Mouse (Mus musculus) gastrocnemius, adult 18-20 months (tissue): ENCODE data around the gene Olfr433. TPM values are rescaled to one million over a fixed set of nuclear protein-coding genes. Genes with fewer than 3 reads are reported as not detected.
"Not testable (repeated sequence)": the region's sequence is repeated elsewhere in the genome, so short reads cannot be mapped to it uniquely, and the experiment has no call there.

Experiments used
- DNase-seq: peaks from one replicate; pipeline ENCODE4 v3.0.0; 2021; ENCODE audit warnings: low spot score
- long read RNA-seq, 2 experiments: library from polyadenylated mRNA; stranded (forward); transcript quantifications; one replicate each; pipeline ENCODE4 v2.0.0; 2021
- total RNA-seq, 2 experiments: library from RNA; stranded (reverse); gene quantifications; 2 replicates each; pipeline ENCODE4 v1.2.3; 2021

Olfr433 gene
- total RNA-seq = not detected
- long read RNA-seq, experiment 1 = 0 reads
- long read RNA-seq, experiment 2 = 0 reads

GRCm38 (mm10) chr1:174040523-174041177, at the start of gene Olfr433:
Gene Olfr433, plus strand, starts transcription at chr1:174040705.
- peak; percentile 73 for DNase-seq

- no peak for DNase-seq
These were observed 45.5 kb upstream of the Olfr433 start for GRCm38 (mm10) chr1:173995003-173995402.

- DNase-seq = not testable (repeated sequence)
These were observed 36.0 kb upstream of the Olfr433 start for GRCm38 (mm10) chr1:174004352-174005109.

DNA sequence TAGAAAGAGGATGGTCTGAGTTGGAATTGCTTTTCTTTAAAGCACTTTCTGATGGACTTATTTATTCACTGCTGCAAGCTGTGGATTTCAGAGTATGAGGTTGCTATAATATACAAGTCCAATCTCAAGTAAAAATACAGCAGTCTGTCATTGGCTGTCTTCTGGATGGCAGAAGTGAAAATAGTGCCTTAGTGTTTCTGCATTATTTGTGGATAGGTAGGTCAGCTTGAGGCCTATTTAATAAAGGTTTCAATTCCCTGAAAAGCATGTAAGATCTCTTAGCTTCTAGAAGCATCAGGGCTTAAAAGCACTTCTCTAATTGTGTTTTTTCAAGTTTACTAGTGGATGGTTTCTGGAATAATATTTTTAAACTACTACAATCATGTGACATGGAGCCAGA, 33.5 kb upstream of the Olfr433 start:
- not testable (repeated sequence) for DNase-seq

GRCm38 (mm10) chr1:174031698-174032097, 8.8 kb upstream of the Olfr433 start, which contains the start of gene Ifi205:
Gene Ifi205, minus strand, starts transcription at chr1:174031810.
- DNase-seq = peak; percentile 68

- no peak for DNase-seq
These were observed 4.7 kb upstream of the Olfr433 start for GRCm38 (mm10) chr1:174035841-174036240.

- DNase-seq = peak; percentile 43
These were observed 2.0 kb upstream of the Olfr433 start for GRCm38 (mm10) chr1:174038480-174038879.

DNA sequence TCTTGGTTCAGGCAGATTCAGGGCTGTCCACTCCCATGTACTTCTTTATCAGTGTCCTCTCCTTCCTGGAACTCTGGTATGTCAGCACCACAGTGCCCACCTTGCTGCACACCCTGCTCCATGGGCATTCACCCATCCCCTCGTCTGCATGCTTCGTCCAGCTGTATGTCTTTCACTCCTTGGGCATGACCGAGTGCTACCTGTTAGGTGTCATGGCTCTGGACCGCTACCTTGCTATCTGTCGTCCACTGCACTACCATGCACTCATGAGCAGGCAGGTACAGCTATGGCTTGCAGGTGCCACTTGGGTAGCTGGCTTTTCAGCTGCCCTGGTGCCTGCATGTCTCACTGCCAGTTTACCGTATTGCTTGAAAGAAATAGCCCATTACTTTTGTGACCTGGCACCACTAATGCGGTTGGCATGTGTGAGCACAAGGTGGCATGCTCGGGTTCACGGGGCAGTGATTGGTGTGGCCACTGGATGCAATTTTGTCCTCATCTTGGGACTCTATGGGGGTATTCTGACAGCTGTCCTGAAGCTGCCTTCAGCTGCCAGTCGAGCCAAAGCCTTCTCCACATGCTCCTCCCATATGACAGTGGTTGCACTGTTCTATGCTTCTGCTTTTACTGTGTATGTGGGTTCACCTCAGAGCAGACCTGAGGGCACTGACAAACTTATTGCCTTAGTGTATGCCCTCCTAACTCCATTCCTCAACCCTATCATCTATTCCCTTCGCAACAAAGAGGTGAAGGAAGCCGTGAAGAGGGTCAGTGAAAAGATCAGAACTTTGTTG, 1.8 kb downstream of the Olfr433 start:
- not testable (repeated sequence) for DNase-seq

DNA sequence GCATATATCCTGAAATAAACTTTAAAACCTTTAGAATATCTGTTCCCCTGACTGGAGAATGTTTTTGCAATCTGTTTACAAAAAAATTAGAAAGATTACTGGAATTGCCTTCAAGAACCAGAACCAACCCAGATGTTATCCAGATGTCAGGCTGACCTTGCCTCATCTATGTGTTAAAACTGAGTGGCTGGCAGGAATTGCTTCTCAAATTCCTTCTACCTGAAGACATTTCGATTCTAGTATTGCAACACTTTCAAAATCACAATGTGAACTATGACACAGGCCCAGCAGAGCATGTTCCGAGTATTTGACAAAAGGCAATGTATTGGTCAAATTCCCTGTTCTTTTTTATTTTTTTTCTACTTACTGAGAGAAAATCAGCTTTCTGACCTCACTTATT, 3.9 kb downstream of the Olfr433 start:
- peak; percentile 64 for DNase-seq

DNA sequence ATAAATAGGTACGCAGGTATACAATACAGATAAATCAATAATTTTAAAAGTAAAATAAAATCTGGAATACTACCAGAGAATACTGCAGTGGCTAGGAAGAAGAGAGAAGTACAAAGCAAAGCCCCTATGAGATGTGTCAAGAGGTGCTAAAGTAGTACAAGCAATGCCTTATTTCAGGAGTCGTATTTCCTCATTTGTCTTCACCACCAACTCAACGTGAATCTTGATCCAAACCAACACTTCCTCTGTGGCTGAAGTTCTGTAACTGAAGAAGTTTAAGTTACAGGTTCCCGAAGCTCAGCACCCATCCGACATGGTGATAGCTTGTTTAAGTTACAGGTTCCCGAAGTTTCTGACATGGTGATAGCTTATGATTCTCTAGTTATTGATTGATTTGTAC, 7.7 kb downstream of the Olfr433 start:
- not testable (repeated sequence) for DNase-seq

DNA sequence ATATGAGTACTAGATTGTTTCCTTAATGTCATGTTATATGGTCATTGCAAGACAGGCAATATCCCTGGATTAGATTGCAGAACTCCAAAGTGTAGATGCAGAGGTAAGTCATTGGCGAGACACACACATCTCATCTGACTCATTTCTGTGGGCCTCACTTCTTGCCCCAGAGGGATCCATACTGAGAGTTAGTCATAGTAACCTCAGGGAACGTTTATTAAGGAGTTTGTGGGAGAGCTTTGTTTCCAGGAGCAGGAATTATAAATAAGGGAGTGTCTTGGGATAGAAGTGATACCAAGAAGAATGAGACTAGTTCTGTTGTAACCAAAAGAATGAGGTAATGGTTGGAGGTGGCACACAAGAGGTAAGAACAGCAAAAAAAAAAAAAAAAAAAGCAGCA, 8.4 kb downstream of the Olfr433 start, which contains the start of gene Olfr432:
Olfr432 (plus strand) TSS at position 313 of the 400 bp plus-strand sequence.
- DNase-seq = peak; percentile 15

GRCm38 (mm10) chr1:174049357-174049756, 8.9 kb downstream of the Olfr433 start:
- not testable (repeated sequence) for DNase-seq

GRCm38 (mm10) chr1:174050532-174050931, 10.0 kb downstream of the Olfr433 start:
- DNase-seq = no peak

- DNase-seq = peak; percentile 44
These were observed 11.0 kb downstream of the Olfr433 start for GRCm38 (mm10) chr1:174051515-174051914.

DNA sequence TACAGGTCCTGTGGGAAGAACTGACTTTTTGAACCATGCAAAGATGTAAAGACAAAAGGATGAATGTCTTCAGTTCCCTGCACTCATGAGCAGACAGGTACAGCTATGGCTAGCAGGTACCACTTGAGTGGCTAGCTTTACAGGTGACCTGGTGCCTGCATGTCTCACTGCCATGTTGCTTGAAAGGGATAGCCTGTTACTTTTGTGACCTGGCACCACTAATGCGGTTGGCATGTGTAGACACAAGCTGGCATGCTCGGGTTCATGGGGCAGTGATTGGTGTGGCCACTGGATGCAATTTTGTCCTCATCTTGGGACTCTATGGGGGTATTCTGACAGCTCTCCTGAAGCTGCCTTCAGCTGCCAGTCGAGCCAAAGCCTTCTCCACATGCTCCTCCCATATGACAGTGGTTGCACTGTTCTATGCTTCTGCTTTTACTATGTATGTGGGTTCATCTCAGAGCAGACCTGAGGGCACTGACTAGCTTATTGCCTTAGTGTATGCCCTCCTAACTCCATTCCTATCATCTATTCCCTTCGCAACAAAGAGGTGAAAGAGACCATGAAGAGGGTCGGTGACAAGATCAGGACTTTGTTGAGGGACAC, 11.5 kb downstream of the Olfr433 start:
- DNase-seq = no peak

- DNase-seq = peak; percentile 19
These were observed 12.5 kb downstream of the Olfr433 start for GRCm38 (mm10) chr1:174052981-174053380.

DNA sequence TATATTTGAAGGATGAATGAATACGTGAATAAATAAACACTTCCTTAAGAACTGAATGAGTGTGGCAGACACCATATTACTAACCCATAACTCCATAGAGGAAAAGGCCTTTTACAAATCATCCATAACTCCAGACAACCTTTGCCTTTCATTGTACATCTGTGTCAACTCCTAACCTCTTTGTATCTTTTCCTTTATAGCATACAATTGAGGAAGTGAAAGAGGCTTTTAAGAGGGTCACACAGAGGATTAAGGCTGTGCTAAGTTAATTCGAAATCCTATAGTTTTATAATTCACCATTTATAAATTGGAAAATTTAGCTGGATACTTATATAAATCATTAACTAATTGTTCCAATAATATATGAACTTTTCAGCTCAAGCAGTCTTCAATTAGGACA, 14.7 kb downstream of the Olfr433 start:
- no peak for DNase-seq

DNA sequence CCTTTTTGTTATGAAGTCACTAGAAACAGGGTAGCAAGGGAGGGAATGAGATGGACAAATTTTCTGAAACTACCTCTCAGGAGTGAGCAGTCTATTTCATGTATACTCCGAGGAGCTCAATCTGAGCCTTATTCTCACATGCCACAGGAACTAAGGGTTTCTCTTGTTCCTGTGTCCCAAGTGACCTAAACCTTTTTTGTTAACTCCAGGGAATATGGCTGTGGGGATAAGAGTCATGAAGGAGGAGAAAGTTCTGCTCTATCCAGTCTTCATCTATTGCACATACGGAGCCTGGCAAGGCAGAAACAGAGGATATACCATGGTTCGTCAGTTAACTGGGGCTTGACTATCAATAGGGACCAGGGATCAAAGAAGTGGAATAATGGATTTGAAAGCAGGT, 25.8 kb downstream of the Olfr433 start, which contains the start of gene Olfr430:
Olfr430 (plus strand) TSS at position 301 of the 400 bp plus-strand sequence.
- no peak for DNase-seq

GRCm38 (mm10) chr1:174084031-174084430, 43.5 kb downstream of the Olfr433 start, which contains the start of gene Olfr429:
Gene Olfr429, plus strand, starts transcription at chr1:174084331.
- no peak for DNase-seq
